Mouse (Mus musculus) left cerebral cortex, adult 9 months (tissue): ENCODE results near the gene Cog1.

Experiments
- DNase-seq, 2 experiments: peaks; one replicate each; pipeline ENCODE4 v3.0.0; 2022; ENCODE audit warnings: low spot score in 2 of 2

The Cog1 gene

DNA sequence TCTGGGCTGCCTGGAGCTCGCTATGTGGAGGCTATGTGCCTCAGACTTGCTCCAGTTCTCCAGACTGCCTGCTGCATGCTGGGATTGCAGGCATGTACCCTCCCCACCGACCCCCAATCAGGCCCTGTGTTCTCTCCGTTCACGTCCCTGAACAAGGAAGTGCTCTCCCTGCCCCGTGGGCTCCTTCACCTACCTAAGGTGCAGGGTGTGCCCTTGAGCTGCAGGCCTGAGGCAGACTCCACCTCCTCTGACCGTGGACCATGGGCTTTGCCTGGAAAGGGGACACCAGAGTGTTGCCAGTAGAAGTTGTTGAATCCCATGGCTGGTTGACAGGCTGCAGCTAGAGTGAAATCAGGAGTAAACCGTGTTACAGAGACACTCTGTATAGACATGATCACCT is 50.7 kb downstream of the Cog1 start:
- no peak for DNase-seq

DNA sequence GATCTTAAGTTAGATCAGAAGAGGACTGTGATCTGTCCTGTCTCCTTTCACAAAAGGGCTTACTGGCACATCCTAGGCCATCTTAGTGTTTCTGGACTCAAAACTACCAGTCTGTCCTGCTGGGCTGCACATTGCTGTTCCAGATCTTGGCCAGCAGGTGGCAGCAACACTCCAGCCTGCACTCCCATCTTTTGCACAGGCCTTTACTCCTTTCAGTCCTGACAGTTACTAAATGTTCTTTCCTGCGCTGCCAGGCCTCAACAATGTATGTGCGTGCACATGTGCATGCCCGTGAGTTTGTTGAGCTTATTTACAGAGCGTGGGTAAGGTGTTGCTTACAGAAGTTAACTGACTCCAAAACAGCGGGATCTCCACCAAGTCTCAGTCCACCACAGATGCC is 54.8 kb downstream of the Cog1 start:
- DNase-seq = peak in 1 of 2 experiments; percentile 84

DNA sequence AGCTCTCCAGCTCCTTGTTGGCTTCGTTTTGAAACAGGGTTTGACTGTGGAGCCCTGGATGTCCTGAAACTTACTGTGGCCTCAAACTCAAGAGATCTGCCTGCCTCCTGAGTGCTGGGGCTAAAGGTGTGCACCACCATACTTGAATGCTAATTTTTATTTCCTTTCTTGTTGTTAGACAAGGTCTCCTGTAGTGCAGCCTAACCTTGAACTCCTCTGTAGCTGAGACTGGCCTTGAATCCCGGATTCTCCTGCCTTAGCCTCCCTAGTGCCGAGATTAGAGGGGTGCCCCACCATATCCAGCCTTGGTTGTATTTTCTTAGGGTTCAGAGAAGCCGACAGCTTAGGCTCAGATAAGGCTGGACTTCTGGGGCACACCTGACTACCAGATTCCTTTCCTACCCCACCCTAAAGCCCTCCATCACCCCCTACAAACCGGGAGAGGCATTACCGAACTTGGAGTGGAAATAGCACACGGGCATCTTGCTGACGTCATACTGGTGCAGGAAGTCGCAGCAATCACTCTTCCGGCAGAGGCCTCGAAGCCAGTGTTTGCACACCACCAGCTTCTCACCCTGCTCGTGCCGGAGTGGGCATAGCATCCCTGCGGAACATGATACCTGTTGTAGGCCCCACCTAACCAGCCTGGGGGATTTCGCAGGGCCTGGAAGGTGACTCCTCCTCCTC is 57.1 kb downstream of the Cog1 start:
- no peak for DNase-seq

DNA sequence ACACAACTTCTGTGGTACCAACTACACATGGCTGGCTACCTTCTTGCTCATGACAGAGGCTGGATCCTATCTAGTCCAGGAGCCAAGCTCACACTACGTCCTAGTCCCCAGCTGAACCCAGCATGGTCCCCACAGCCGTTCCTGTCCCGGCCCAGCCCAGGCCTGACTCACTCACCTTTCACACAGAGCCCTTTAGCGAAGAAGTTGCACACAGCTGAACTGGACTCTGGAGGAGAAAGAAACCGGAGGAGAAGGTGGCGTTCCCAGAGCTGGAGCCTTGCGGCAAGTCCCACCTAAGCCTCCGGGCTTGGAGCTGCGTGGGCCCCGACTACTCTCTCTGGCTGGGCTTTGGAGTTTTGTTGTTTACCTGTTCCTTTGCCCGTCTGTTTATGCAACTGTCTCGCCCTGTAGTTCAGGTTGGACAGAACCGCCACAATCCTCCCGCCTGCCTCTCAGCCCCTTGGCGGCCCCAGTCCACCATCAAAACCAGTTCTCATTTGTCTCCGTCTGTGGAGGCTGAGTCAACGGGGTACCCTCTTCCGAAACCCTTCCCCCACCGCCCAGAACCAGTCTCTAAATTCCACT is 59.8 kb downstream of the Cog1 start:
- no peak for DNase-seq

DNA sequence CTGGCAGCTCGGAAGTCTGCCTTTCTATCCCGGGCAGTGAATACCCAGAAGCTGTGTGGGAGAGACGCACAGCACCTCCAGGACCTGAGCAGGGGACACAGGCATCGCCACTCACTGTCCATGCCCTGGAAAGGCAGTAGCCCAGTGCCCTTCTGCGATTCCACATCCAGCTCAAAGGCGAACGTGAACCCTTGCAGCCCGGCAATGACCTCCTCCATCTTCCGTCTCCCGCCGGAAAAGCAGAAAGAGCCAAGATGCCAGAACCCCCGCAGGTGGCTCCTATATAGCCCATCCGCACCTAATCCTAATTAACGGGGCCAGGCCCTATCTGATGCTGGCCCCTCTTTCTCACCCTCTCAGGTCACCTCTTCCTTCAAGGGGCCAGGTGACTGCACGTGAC is 60.3 kb downstream of the Cog1 start:
- DNase-seq = no peak

DNA sequence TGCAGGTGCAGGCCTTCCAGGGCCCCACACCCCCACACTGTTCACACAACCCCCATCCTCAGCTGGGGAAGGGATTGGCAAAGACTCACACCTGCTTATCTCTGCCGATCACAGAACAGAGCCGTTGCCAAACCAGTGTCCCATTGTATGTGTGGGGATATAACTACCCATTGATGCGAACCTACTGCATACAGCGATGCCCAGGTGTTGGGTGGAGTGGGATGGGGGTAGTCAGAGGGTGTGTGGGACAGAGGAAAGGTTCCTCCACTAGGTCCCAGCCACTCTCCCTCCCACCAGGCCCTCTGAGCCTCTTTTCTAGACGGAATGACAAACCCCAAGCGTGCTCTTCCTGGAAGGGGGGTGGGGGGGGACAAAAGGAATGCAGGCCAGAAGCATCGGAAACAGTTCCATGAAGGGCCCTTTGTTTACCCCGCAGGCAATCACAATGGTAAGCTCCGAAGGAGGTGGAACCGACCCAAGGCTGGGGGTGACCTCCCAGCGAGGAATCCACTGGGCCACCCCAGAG is 60.8 kb downstream of the Cog1 start, which contains the start of gene Cpsf4l:
TSS of gene Cpsf4l (minus strand) at position 287 of the 526 bp plus-strand sequence.
- peak in 1 of 2 experiments; percentile 25 for DNase-seq

DNA sequence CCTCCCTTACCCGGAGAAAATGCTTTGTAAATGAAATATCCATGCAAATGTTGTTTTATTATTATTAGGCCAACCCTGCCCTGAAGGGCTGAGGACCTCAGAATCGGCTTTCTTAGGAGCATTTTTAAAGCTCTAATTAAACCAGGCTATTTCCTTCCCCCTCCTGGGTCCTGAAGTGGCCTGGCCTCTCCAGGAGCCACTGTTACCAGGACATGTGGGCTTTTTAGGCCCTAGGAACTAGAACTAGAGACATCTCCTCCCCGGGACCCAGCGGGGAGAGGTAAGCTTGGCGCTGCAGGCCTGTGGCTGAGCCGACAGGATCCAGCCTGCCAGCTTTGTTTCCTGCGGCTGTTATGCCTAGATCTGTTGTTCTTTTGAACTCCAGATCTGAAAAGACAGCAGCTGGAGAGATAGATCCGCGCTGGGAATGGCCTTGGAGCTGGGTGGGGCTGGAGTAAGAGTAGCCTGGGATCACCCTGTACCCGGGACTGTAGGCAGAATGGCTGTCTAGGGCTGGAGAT is 61.3 kb downstream of the Cog1 start:
- DNase-seq = no peak

DNA sequence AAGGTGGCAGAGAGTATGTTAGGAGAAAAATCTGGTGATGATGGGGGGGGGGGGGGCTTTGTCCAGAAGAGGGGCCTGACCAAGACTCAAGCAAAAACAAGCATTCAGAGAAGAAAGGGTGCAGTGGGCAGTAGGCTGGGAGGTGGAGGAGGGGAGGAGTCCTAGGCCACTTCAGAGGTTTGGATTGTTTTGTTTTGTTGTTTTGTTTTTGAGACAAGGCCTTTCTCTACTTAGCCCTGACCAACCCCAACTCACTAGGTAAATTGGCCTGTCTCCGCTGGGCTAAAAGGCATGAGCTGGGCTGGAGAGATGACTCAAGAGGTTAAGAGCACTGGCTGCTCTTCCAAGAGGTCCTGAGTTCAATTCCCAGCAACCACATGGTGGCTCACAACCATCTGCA is 62.1 kb downstream of the Cog1 start:
- no peak for DNase-seq

DNA sequence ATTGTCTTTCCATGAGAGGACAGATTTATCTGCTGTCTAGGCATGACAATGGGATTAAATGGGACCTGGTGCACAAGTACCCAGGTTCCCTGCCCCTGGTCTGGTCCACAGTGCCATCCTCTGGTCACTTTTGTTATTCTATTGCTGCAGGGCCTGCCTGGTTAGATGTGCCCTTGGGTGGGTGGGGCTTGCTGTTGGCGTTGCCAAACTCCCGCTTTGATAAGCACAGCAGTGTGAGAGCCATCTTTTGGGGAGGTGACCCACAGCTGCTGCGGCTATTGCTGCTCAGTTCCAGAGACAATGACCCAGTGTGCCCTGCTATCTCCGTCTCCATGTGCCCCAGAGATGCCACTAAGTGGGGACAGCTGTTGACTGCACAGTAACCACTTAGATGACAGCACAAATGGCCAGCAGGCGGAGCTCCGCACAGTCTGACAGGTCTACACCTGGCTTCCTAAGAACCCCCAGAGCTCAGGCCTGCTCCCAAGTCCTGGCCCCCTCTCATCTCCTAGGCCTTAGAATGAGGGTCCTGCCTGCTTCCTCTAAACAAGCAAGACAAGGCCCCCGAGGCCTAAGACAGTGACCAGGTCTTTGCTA is 66.2 kb downstream of the Cog1 start:
- DNase-seq = no peak

DNA sequence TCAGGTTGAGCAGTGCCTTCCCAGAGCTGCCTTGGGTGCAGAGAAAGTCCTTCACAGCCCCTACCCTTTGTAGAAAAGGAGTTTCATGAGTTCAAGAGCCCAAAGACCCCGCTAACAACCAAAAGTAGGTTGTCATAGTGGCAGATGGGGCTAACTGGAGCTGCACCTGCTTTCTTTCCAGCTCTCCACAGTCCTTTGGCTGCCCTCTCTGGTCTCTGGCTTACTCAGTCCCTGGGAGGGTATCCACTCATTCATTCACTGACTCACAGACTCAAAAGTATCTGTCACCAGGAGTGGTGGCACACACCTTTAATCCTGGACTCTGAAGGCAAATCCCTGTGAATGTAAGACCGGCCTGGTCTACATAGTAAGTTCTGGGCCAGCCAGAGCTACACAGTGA is 67.2 kb downstream of the Cog1 start:
- no peak for DNase-seq
